Mouse (Mus musculus): ENCODE data around the gene Dgat2. TPM values are rescaled to one million over a fixed set of nuclear protein-coding genes. Genes with fewer than 3 reads are reported as not detected.

The Dgat2 gene
- 226 and 249 TPM in 2 replicates for polyA plus RNA-seq (2015; fragmentation: Nextera tagmentation; extraction: Ambion mirVana)

GRCm38 (mm10) chr7:99182432-99183172, at the start of gene Dgat2:
Dgat2 (minus strand) TSS chr7:99182719.
- H3K4me3 ChIP-seq (ENCODE audit: low read depth, low read length) = peak within 1 kb of the TSS; percentile 67
- TF ChIP-seq EP300 (IDR thresholded peaks at IDR 0.05; ENCODE audit: low read depth) (peak; percentile 68), CTCF (IDR thresholded peaks at IDR 0.05; ENCODE audit: low read depth) (no peak)
- H3K4me1 ChIP-seq (ENCODE audit: insufficient read depth) = peaks cover 21% of the 10 kb centered on the region
- peak within 1 kb of the TSS; percentile 90 for H3K27ac ChIP-seq (ENCODE audit: low read depth)
- no peaks in the 10 kb centered on the region for H3K27me3 ChIP-seq (ENCODE audit: insufficient read depth, low read length)
- peak; percentile 92 for DNase-seq
- WGBS (ENCODE audit: insufficient replicate concordance) = under 1% methylated on average over 59 of the region's 63 CpGs
- H3K9ac ChIP-seq (replicated peaks) = peak within 1 kb of the TSS; percentile 76
- no peaks in the 10 kb centered on the region for H3K36me3 ChIP-seq (replicated peaks; ENCODE audit: insufficient read depth, low read length)
- no peaks in the 10 kb centered on the region for H3K9me3 ChIP-seq (ENCODE audit: low read length)
- H3K4me2 ChIP-seq (ENCODE audit: low read depth, low read length) = peak within 1 kb of the TSS; percentile 86
- peak; percentile 91 for ATAC-seq

DNA sequence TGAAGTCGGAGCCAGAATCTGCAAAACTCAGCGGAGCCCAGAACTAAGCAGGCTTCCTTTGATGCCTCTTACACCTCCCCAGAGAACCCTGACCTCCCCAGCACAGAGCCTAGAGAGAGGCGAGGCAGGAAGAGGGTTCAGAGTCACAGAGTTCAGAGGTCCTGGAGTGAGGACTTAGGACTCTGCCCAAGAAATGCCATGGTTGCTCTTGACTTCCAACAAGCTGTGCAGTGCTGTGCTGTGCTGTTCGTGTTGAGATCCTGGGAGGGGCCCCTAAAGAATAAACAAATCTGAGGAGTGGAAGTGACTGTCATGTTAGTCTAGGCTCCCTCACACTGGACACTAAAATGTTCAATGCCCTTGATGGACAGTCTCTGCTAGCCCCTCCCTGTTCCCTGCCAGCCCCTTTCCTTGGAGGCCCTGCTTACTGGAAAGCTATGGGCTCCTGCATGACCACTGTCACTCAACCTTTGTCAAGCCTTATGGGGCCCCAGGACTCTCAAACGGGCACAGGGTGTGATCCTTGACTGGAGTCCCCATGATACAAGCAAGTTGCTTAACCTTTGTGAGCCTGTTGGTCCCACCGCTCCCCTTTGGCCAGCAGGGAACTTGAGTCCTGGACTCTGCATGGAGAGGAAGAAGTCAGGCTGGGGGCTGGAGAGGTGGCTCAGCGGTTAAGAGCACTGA, 47.7 kb upstream of the Dgat2 start:
- Histone ChIP-seq H3K36me3 (replicated peaks; ENCODE audit: insufficient read depth, low read length) (no peaks in the 10 kb centered on the region; the same call in none of the 2 replicates), H3K9me3 (ENCODE audit: low read length) (no peaks in the 10 kb centered on the region), H3K27ac (ENCODE audit: low read depth) (peak overlapping the region; percentile 55; the same call in 1 of the 2 replicates), H3K9ac (replicated peaks) (no peak overlapping the region; the same call in 1 of the 2 replicates), H3K4me2 (ENCODE audit: low read depth, low read length) (no peak overlapping the region), H3K4me1 (ENCODE audit: insufficient read depth) (peaks cover 27% of the 10 kb centered on the region), H3K27me3 (ENCODE audit: insufficient read depth, low read length) (no peaks in the 10 kb centered on the region), H3K4me3 (ENCODE audit: low read depth, low read length) (no peak overlapping the region)
- no peak for TF ChIP-seq EP300 (IDR thresholded peaks at IDR 0.05; ENCODE audit: low read depth)
- no peak for TF ChIP-seq CTCF (IDR thresholded peaks at IDR 0.05; ENCODE audit: low read depth)
- no peak for ATAC-seq
- 52% methylated on average over 7 of the region's 7 CpGs for WGBS (ENCODE audit: insufficient replicate concordance)
- no peak for DNase-seq

DNA sequence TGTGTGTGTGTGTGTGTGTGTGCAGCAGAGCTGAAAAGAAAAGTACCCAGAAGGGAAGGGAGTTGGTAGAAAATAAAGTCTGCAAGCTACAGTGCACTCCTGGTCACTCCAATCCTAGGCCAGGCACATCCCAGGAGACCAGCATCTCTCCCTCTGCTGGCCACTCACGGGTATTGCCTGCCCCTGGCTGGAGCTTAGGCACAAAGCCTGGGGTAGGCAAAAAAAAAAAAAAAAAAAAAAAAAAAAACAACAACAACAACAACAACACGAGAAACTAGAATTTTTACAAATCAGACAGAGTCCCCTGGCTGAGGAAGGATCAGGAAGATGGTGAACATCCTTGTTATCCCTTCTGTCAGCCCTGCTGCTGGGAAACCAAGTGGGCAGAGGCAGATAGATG, 46.9 kb upstream of the Dgat2 start:
- DNase-seq (peak; percentile 68), ATAC-seq (peak; percentile 47; the same call in 1 of the 2 replicates)
- Histone ChIP-seq H3K4me1 (ENCODE audit: insufficient read depth) (peaks cover 23% of the 10 kb centered on the region), H3K4me3 (ENCODE audit: low read depth, low read length) (no peak overlapping the region), H3K27ac (ENCODE audit: low read depth) (peak overlapping the region; percentile 55), H3K36me3 (replicated peaks; ENCODE audit: insufficient read depth, low read length) (no peaks in the 10 kb centered on the region; the same call in none of the 2 replicates), H3K27me3 (ENCODE audit: insufficient read depth, low read length) (no peaks in the 10 kb centered on the region), H3K9ac (replicated peaks) (no peak overlapping the region), H3K9me3 (ENCODE audit: low read length) (no peaks in the 10 kb centered on the region), H3K4me2 (ENCODE audit: low read depth, low read length) (no peak overlapping the region)
- 4% methylated on average over 2 of the region's 2 CpGs for WGBS (ENCODE audit: insufficient replicate concordance)
- TF ChIP-seq EP300 (IDR thresholded peaks at IDR 0.05; ENCODE audit: low read depth) = no peak
- TF ChIP-seq CTCF (IDR thresholded peaks at IDR 0.05; ENCODE audit: low read depth) = peak; percentile 77

GRCm38 (mm10) chr7:99228825-99229224, 46.3 kb upstream of the Dgat2 start:
- H3K27ac ChIP-seq (ENCODE audit: low read depth) = peak overlapping the region; percentile 48
- ATAC-seq (peak; percentile 38), DNase-seq (no peak)
- no peaks in the 10 kb centered on the region for H3K27me3 ChIP-seq (ENCODE audit: insufficient read depth, low read length)
- no peak overlapping the region for H3K4me3 ChIP-seq (ENCODE audit: low read depth, low read length)
- TF ChIP-seq EP300 (IDR thresholded peaks at IDR 0.05; ENCODE audit: low read depth) = no peak
- TF ChIP-seq CTCF (IDR thresholded peaks at IDR 0.05; ENCODE audit: low read depth) = no peak
- H3K4me2 ChIP-seq (ENCODE audit: low read depth, low read length) = no peak overlapping the region
- no peak overlapping the region; the same call in 1 of the 2 replicates for H3K9ac ChIP-seq (replicated peaks)
- H3K9me3 ChIP-seq (ENCODE audit: low read length) = no peaks in the 10 kb centered on the region
- WGBS (ENCODE audit: insufficient replicate concordance) = 52% methylated on average over 8 of the region's 8 CpGs
- no peaks in the 10 kb centered on the region; the same call in none of the 2 replicates for H3K36me3 ChIP-seq (replicated peaks; ENCODE audit: insufficient read depth, low read length)
- peaks cover 21% of the 10 kb centered on the region for H3K4me1 ChIP-seq (ENCODE audit: insufficient read depth)

GRCm38 (mm10) chr7:99227267-99227666, 44.7 kb upstream of the Dgat2 start:
- H3K9ac ChIP-seq (replicated peaks) = no peak overlapping the region
- no peaks in the 10 kb centered on the region for H3K27me3 ChIP-seq (ENCODE audit: insufficient read depth, low read length)
- DNase-seq (no peak), ATAC-seq (no peak)
- 61% methylated on average over 4 of the region's 4 CpGs for WGBS (ENCODE audit: insufficient replicate concordance)
- no peaks in the 10 kb centered on the region for H3K9me3 ChIP-seq (ENCODE audit: low read length)
- peaks cover 21% of the 10 kb centered on the region for H3K4me1 ChIP-seq (ENCODE audit: insufficient read depth)
- no peak overlapping the region for H3K4me3 ChIP-seq (ENCODE audit: low read depth, low read length)
- TF ChIP-seq CTCF (IDR thresholded peaks at IDR 0.05; ENCODE audit: low read depth) (no peak), EP300 (IDR thresholded peaks at IDR 0.05; ENCODE audit: low read depth) (no peak)
- no peak overlapping the region for H3K4me2 ChIP-seq (ENCODE audit: low read depth, low read length)
- peaks cover 4% of the 10 kb centered on the region for H3K36me3 ChIP-seq (replicated peaks; ENCODE audit: insufficient read depth, low read length)
- H3K27ac ChIP-seq (ENCODE audit: low read depth) = no peak overlapping the region

DNA sequence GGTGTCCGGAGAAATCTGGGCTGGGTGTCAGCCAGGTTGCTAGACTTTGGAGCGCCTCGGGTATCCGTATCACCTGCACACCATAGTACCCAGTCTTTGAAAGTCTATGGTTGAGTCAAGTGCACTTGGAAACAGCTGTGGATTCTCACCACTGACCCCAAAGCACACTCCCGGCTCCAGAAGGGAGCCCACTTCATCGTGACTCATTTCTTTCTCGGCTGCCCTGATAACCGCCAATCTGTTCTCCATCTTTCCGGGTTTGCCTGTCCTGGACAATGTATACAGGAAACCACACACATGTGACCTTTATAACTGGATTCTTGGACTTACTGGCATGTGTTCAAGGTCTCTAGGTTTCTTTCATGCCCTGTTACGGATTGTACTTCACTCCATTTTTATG, 44.1 kb upstream of the Dgat2 start:
- Histone ChIP-seq H3K27ac (ENCODE audit: low read depth) (no peak overlapping the region), H3K27me3 (ENCODE audit: insufficient read depth, low read length) (no peaks in the 10 kb centered on the region), H3K4me1 (ENCODE audit: insufficient read depth) (peaks cover 21% of the 10 kb centered on the region), H3K4me3 (ENCODE audit: low read depth, low read length) (no peak overlapping the region), H3K9ac (replicated peaks) (no peak overlapping the region), H3K36me3 (replicated peaks; ENCODE audit: insufficient read depth, low read length) (peaks cover 6% of the 10 kb centered on the region; the same call in 1 of the 2 replicates), H3K4me2 (ENCODE audit: low read depth, low read length) (no peak overlapping the region), H3K9me3 (ENCODE audit: low read length) (no peaks in the 10 kb centered on the region)
- TF ChIP-seq EP300 (IDR thresholded peaks at IDR 0.05; ENCODE audit: low read depth) (no peak), CTCF (IDR thresholded peaks at IDR 0.05; ENCODE audit: low read depth) (no peak)
- DNase-seq (no peak), ATAC-seq (no peak)
- 68% methylated on average over 10 of the region's 10 CpGs for WGBS (ENCODE audit: insufficient replicate concordance)
